ENCODE assay signal across 8 mouse cellular contexts in the genomic region with DNA sequence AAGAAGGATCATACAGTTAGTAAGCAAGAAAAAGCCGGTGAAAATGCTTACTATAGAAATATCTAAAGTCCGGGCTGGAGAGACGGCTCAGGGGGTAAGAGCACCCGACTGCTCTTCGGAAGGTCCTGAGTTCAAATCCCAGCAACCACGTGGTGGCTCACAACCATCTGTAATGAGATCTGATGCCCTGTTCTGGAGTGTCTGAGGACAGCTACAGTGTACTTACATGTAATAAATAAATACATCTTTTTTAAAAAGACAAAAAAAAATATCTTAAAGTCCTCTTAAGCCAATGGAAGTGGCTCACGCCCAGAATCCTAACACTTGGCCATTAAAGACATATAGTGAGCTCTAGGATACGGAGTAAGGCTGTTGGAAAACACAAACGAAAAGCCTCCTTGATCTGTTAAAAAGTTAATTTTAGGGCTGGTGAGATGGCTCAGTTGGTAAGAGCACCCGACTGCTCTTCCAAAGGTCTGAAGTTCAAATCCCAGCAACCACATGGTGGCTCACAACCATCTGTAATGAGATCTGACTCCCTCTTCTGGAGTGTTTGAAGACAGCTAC. TPM values are rescaled to one million over a fixed set of nuclear protein-coding genes. Genes with fewer than 3 reads are reported as not detected.
DNase-seq lines count a peak whose midpoint lies in the region; ATAC-seq and TF ChIP-seq lines count a peak whose summit lies in the region.
"Not testable (repeated sequence)": the region's sequence is repeated elsewhere in the genome, so short reads cannot be mapped to it uniquely, and the experiment has no call there.

No protein-coding gene starts in this region.

- TF ChIP-seq POLR2A in small intestine, adult 2 months (IDR thresholded peaks at IDR 0.05; ENCODE audit: low read depth, low read length) = not testable (repeated sequence)

- H3K79me3 ChIP-seq in C2C12 (ENCODE audit: low read depth) = peaks cover 18% of the 10 kb centered on the region

- H3ac ChIP-seq in C2C12 (ENCODE audit: control insufficient read depth, insufficient read length, low read depth) = not testable (repeated sequence)

- not testable (repeated sequence) for DNase-seq in forebrain, postnatal 0 days; liver, embryonic 14.5 days (ENCODE audit: low read depth in 3 of 3, low spot score in 3 of 3)

- 72% methylated on average over 10 of the region's 10 CpGs for WGBS in embryonic facial prominence, embryonic 12.5 days
- WGBS in forebrain, postnatal 0 days = 71% methylated on average over 10 of the region's 10 CpGs
- 73% methylated on average over 10 of the region's 10 CpGs for WGBS in hindbrain, embryonic 12.5 days
- 64% methylated on average over 10 of the region's 10 CpGs for WGBS in kidney, embryonic 16.5 days
- WGBS in liver, embryonic 14.5 days (ENCODE audit: insufficient replicate concordance) = 54% methylated on average over 10 of the region's 10 CpGs
- WGBS in midbrain, embryonic 12.5 days = 73% methylated on average over 10 of the region's 10 CpGs
- 60% methylated on average over 10 of the region's 10 CpGs for WGBS in small intestine, adult 2 months

- H3K36me3 ChIP-seq in C2C12 (ENCODE audit: control insufficient read depth, insufficient read depth); embryonic facial prominence, embryonic 12.5 days; forebrain, postnatal 0 days (ENCODE audit: insufficient read depth); hindbrain, embryonic 12.5 days; kidney, embryonic 16.5 days (ENCODE audit: insufficient read depth, low read length); liver, embryonic 14.5 days (replicated peaks; ENCODE audit: control insufficient read depth, insufficient read depth, low read depth); midbrain, embryonic 12.5 days; small intestine, adult 2 months (ENCODE audit: control insufficient read depth, insufficient read depth, low read length): not testable (repeated sequence)

- peak overlapping the region; percentile 75 for H3K4me2 ChIP-seq in embryonic facial prominence, embryonic 12.5 days (replicated peaks)
- H3K4me2 ChIP-seq in forebrain, postnatal 0 days (ENCODE audit: low read depth) = peak overlapping the region; percentile 80
- H3K4me2 ChIP-seq in hindbrain, embryonic 12.5 days (replicated peaks) = peak overlapping the region; percentile 83
- H3K4me2 ChIP-seq in kidney, embryonic 16.5 days (replicated peaks; ENCODE audit: low read depth, low read length) = peak overlapping the region; percentile 91
- H3K4me2 ChIP-seq in liver, embryonic 14.5 days (ENCODE audit: low read depth) = peak overlapping the region; percentile 88
- peak overlapping the region; percentile 88 for H3K4me2 ChIP-seq in midbrain, embryonic 12.5 days (replicated peaks)

- ATAC-seq in embryonic facial prominence, embryonic 12.5 days (ENCODE audit: insufficient number of reproducible peaks, insufficient read depth, low FRiP score, low TSS enrichment); forebrain, postnatal 0 days; hindbrain, embryonic 12.5 days (ENCODE audit: low FRiP score); kidney, embryonic 16.5 days (ENCODE audit: low FRiP score, low TSS enrichment); liver, embryonic 14.5 days (ENCODE audit: insufficient read depth); midbrain, embryonic 12.5 days (ENCODE audit: low FRiP score, low read depth): not testable (repeated sequence)

- H3K79me2 ChIP-seq in C2C12 (ENCODE audit: control insufficient read depth, insufficient read depth) = peaks cover 25% of the 10 kb centered on the region

- H3K9me3 ChIP-seq in embryonic facial prominence, embryonic 12.5 days; forebrain, postnatal 0 days (ENCODE audit: low read length); hindbrain, embryonic 12.5 days (replicated peaks); kidney, embryonic 16.5 days (ENCODE audit: low read length); liver, embryonic 14.5 days (ENCODE audit: control insufficient read depth, low read length); midbrain, embryonic 12.5 days: not testable (repeated sequence)

- not testable (repeated sequence) for H3K4me1 ChIP-seq in embryonic facial prominence, embryonic 12.5 days; forebrain, postnatal 0 days (ENCODE audit: insufficient read depth); liver, embryonic 14.5 days (replicated peaks; ENCODE audit: control insufficient read depth in 2 of 2, insufficient read depth in 2 of 2, low read length in 1 of 2); small intestine, adult 2 months (ENCODE audit: control insufficient read depth, insufficient read depth, insufficient read length, low read length)
- peaks cover 13% of the 10 kb centered on the region for H3K4me1 ChIP-seq in hindbrain, embryonic 12.5 days
- peaks cover 13% of the 10 kb centered on the region for H3K4me1 ChIP-seq in kidney, embryonic 16.5 days (ENCODE audit: insufficient read depth, low read length)
- peaks cover 13% of the 10 kb centered on the region for H3K4me1 ChIP-seq in midbrain, embryonic 12.5 days

- peak overlapping the region; percentile 7 for H3K4me3 ChIP-seq in C2C12 (ENCODE audit: insufficient read depth, poor library complexity, severe bottlenecking)
- H3K4me3 ChIP-seq in embryonic facial prominence, embryonic 12.5 days = peak overlapping the region; percentile 68
- peak overlapping the region; percentile 69 for H3K4me3 ChIP-seq in forebrain, postnatal 0 days (ENCODE audit: low read depth, low read length)
- H3K4me3 ChIP-seq in hindbrain, embryonic 12.5 days = peak overlapping the region; percentile 75
- peak overlapping the region; percentile 82 for H3K4me3 ChIP-seq in kidney, embryonic 16.5 days (ENCODE audit: low read length)
- H3K4me3 ChIP-seq in liver, embryonic 14.5 days (ENCODE audit: insufficient read depth in 1 of 2, low read depth in 2 of 2, low read length in 2 of 2) = peak overlapping the region; percentile 80 to 98
- H3K4me3 ChIP-seq in midbrain, embryonic 12.5 days = peak overlapping the region; percentile 82
- peak overlapping the region; percentile 92; the same call in 1 of the 2 replicates for H3K4me3 ChIP-seq in small intestine, adult 2 months (ENCODE audit: low read depth, low read length)

- not testable (repeated sequence) for TF ChIP-seq CTCF in C2C12 (IDR thresholded peaks at IDR 0.05; ENCODE audit: control insufficient read depth, insufficient read depth, insufficient read length); forebrain, postnatal 0 days (IDR thresholded peaks at IDR 0.05; ENCODE audit: low read depth); liver, embryonic 14.5 days (IDR thresholded peaks at IDR 0.05; ENCODE audit: low read depth); small intestine, adult 2 months (IDR thresholded peaks at IDR 0.05; ENCODE audit: extremely low read depth, insufficient read length, insufficient replicate concordance, low read depth, low read length)

- H3K27ac ChIP-seq in embryonic facial prominence, embryonic 12.5 days = peak overlapping the region; percentile 69; the same call in 1 of the 2 replicates
- peak overlapping the region; percentile 74; the same call in 1 of the 2 replicates for H3K27ac ChIP-seq in forebrain, postnatal 0 days (ENCODE audit: low read depth, low read length)
- peak overlapping the region; percentile 67 for H3K27ac ChIP-seq in hindbrain, embryonic 12.5 days
- H3K27ac ChIP-seq in kidney, embryonic 16.5 days (ENCODE audit: low read length) = peak overlapping the region; percentile 78
- H3K27ac ChIP-seq in liver, embryonic 14.5 days = peak overlapping the region; percentile 81
- peak overlapping the region; percentile 46 for H3K27ac ChIP-seq in midbrain, embryonic 12.5 days (replicated peaks)
- peak overlapping the region; percentile 67; the same call in 1 of the 2 replicates for H3K27ac ChIP-seq in small intestine, adult 2 months (ENCODE audit: insufficient read depth, low read depth, low read length)

- not testable (repeated sequence) for TF ChIP-seq EP300 in liver, embryonic 14.5 days (IDR thresholded peaks at IDR 0.05; ENCODE audit: low read depth)

- peak overlapping the region; percentile 55 for H3K9ac ChIP-seq in embryonic facial prominence, embryonic 12.5 days
- H3K9ac ChIP-seq in forebrain, postnatal 0 days = peak overlapping the region; percentile 62; the same call in 1 of the 2 replicates
- peak overlapping the region; percentile 45; the same call in 1 of the 2 replicates for H3K9ac ChIP-seq in hindbrain, embryonic 12.5 days
- H3K9ac ChIP-seq in kidney, embryonic 16.5 days (replicated peaks; ENCODE audit: low read length) = peak overlapping the region; percentile 69
- peak overlapping the region; percentile 74 for H3K9ac ChIP-seq in liver, embryonic 14.5 days (replicated peaks)
- H3K9ac ChIP-seq in midbrain, embryonic 12.5 days (replicated peaks) = peak overlapping the region; percentile 41; the same call in 1 of the 2 replicates

- H3K27me3 ChIP-seq in C2C12 (ENCODE audit: control insufficient read depth, insufficient read depth, insufficient read length); embryonic facial prominence, embryonic 12.5 days; forebrain, postnatal 0 days (ENCODE audit: insufficient read depth, low read length); hindbrain, embryonic 12.5 days; kidney, embryonic 16.5 days (ENCODE audit: insufficient read depth, low read length); liver, embryonic 14.5 days (ENCODE audit: control insufficient read depth, insufficient read depth, low read length); midbrain, embryonic 12.5 days; small intestine, adult 2 months (ENCODE audit: control insufficient read depth, insufficient read depth, low read length): not testable (repeated sequence)

RNA-seq across cellular contexts. Expression of a gene that starts 0.8 kb away (rescaled TPM):
- polyA plus RNA-seq in C2C12 (2012; fragmentation: generic; extraction: Trizol) = 17.6 TPM
- 27.6 and 28.5 TPM in 2 replicates for polyA plus RNA-seq in embryonic facial prominence, embryonic 12.5 days (2016; fragmentation: Nextera tagmentation; extraction: Ambion mirVana)
- 59.2 and 68.8 TPM in 2 replicates for total RNA-seq in forebrain, postnatal 0 days (2014; rRNA removed)
- polyA plus RNA-seq in forebrain, postnatal 0 days (2015; fragmentation: Nextera tagmentation; extraction: Ambion mirVana) = 32.7 and 37.1 TPM in 2 replicates
- polyA plus RNA-seq in hindbrain, embryonic 12.5 days (2016; fragmentation: Nextera tagmentation; extraction: Ambion mirVana) = 40.5 and 45.1 TPM in 2 replicates
- 20.1 and 21.8 TPM in 2 replicates for polyA plus RNA-seq in kidney, embryonic 16.5 days (2015; fragmentation: Nextera tagmentation; extraction: Ambion mirVana)
- polyA plus RNA-seq in liver, embryonic 14.5 days (2012; rRNA removed) = 7.4 and 10.1 TPM in 2 replicates
- polyA plus RNA-seq in liver, embryonic 14.5 days (2014; fragmentation: Nextera tagmentation; extraction: Ambion mirVana) = 4.2 and 4.9 TPM in 2 replicates
- polyA plus RNA-seq in midbrain, embryonic 12.5 days (2016; fragmentation: Nextera tagmentation; extraction: Ambion mirVana) = 40.1 and 42.6 TPM in 2 replicates
- 9.8 and 13.2 TPM in 2 replicates for polyA plus RNA-seq in small intestine, adult 2 months (2012; rRNA removed)

RNA-seq across cellular contexts. Expression of a gene that starts 10.8 kb away (rescaled TPM):
- polyA plus RNA-seq in C2C12 (2012; fragmentation: generic; extraction: Trizol) = 43.8 TPM
- polyA plus RNA-seq in embryonic facial prominence, embryonic 12.5 days (2016; fragmentation: Nextera tagmentation; extraction: Ambion mirVana) = 160 and 169 TPM in 2 replicates
- total RNA-seq in forebrain, postnatal 0 days (2014; rRNA removed) = 57.0 and 62.4 TPM in 2 replicates
- polyA plus RNA-seq in forebrain, postnatal 0 days (2015; fragmentation: Nextera tagmentation; extraction: Ambion mirVana) = 53.7 and 55.6 TPM in 2 replicates
- polyA plus RNA-seq in hindbrain, embryonic 12.5 days (2016; fragmentation: Nextera tagmentation; extraction: Ambion mirVana) = 136 TPM in 2 replicates
- 109 and 121 TPM in 2 replicates for polyA plus RNA-seq in kidney, embryonic 16.5 days (2015; fragmentation: Nextera tagmentation; extraction: Ambion mirVana)
- polyA plus RNA-seq in liver, embryonic 14.5 days (2012; rRNA removed) = 9.9 and 23.5 TPM in 2 replicates
- 25.0 and 26.0 TPM in 2 replicates for polyA plus RNA-seq in liver, embryonic 14.5 days (2014; fragmentation: Nextera tagmentation; extraction: Ambion mirVana)
- 156 and 166 TPM in 2 replicates for polyA plus RNA-seq in midbrain, embryonic 12.5 days (2016; fragmentation: Nextera tagmentation; extraction: Ambion mirVana)
- polyA plus RNA-seq in small intestine, adult 2 months (2012; rRNA removed) = 11.8 and 18.1 TPM in 2 replicates

RNA-seq across cellular contexts. Expression of a gene that starts 51.6 kb away (rescaled TPM):
- polyA plus RNA-seq in C2C12 (2012; fragmentation: generic; extraction: Trizol) = 89.3 TPM
- polyA plus RNA-seq in embryonic facial prominence, embryonic 12.5 days (2016; fragmentation: Nextera tagmentation; extraction: Ambion mirVana) = 72.6 and 75.8 TPM in 2 replicates
- 46.5 and 57.4 TPM in 2 replicates for total RNA-seq in forebrain, postnatal 0 days (2014; rRNA removed)
- 47.3 and 62.4 TPM in 2 replicates for polyA plus RNA-seq in forebrain, postnatal 0 days (2015; fragmentation: Nextera tagmentation; extraction: Ambion mirVana)
- 82.8 and 88.2 TPM in 2 replicates for polyA plus RNA-seq in hindbrain, embryonic 12.5 days (2016; fragmentation: Nextera tagmentation; extraction: Ambion mirVana)
- 93.9 and 96.8 TPM in 2 replicates for polyA plus RNA-seq in kidney, embryonic 16.5 days (2015; fragmentation: Nextera tagmentation; extraction: Ambion mirVana)
- polyA plus RNA-seq in liver, embryonic 14.5 days (2012; rRNA removed) = 14.4 and 15.2 TPM in 2 replicates
- polyA plus RNA-seq in liver, embryonic 14.5 days (2014; fragmentation: Nextera tagmentation; extraction: Ambion mirVana) = 9.6 and 10.1 TPM in 2 replicates
- polyA plus RNA-seq in midbrain, embryonic 12.5 days (2016; fragmentation: Nextera tagmentation; extraction: Ambion mirVana) = 80.9 and 81.1 TPM in 2 replicates
- 36.1 and 87.5 TPM in 2 replicates for polyA plus RNA-seq in small intestine, adult 2 months (2012; rRNA removed)

Comparison
In these comparisons a context has a peak if more than half of its experiments do, and no peak if none do; other contexts are left out.
1. H3K4me3 ChIP-seq: peak in every context shown above with its lines; median percentile 92 in small intestine, adult 2 months; 89 in liver, embryonic 14.5 days; 82 in kidney, embryonic 16.5 days; 82 in midbrain, embryonic 12.5 days; 75 in hindbrain, embryonic 12.5 days; 69 in forebrain, postnatal 0 days; 68 in embryonic facial prominence, embryonic 12.5 days; 7 in C2C12.